Mouse (Mus musculus): ENCODE measurements around the gene 1110057P08Rik. TPM values are rescaled to one million over a fixed set of nuclear protein-coding genes. Genes with fewer than 3 reads are reported as not detected.
"Not testable (repeated sequence)": the region's sequence is repeated elsewhere in the genome, so short reads cannot be mapped to it uniquely, and the experiment has no call there.

Gene 1110057P08Rik
- total RNA-seq (2012; rRNA removed), result not detected in 2 replicates

GRCm38 (mm10) chr16:89174435-89174834, at the start of gene 1110057P08Rik:
Gene 1110057P08Rik, plus strand, starts transcription at chr16:89174735.
- H3K36me3 ChIP-seq (ENCODE audit: control insufficient read depth, insufficient read depth, low read length, poor library complexity, severe bottlenecking), result no peaks in the 10 kb centered on the region
- H3K4me1 ChIP-seq (ENCODE audit: control insufficient read depth in 2 of 2, insufficient read depth in 2 of 2, low read length in 2 of 2, poor library complexity in 1 of 2), result no peaks in the 10 kb centered on the region
- no peaks in the 10 kb centered on the region for H3K9me3 ChIP-seq (ENCODE audit: control insufficient read depth, insufficient read depth, low read depth, low read length)
- in situ Hi-C loops (cut with MboI; ENCODE audit: low sequenced_read_pairs in 2 of 2, unreplicated experiment in 2 of 2), result no loop called here
- H3K4me3 ChIP-seq (ENCODE audit: insufficient read depth in 1 of 2, low read depth in 1 of 2, low read length in 2 of 2, poor library complexity in 1 of 2, severe bottlenecking in 1 of 2), result no peak within 1 kb of the TSS
- H3K9ac ChIP-seq (ENCODE audit: insufficient read depth, low read depth, low read length, poor library complexity, severe bottlenecking), result no peak within 1 kb of the TSS
- no peak for TF ChIP-seq ZC3H11A (IDR thresholded peaks at IDR 0.05; ENCODE audit: borderline replicate concordance, low read depth, low read length)
- no peak for TF ChIP-seq ZNF384 (IDR thresholded peaks at IDR 0.05; ENCODE audit: low read depth, low read length)
- TF ChIP-seq MAFK (IDR thresholded peaks at IDR 0.05; ENCODE audit: insufficient read depth, low read depth, low read length), result no peak
- DNase-seq (ENCODE audit: low read depth, low spot score), result no peak
- H3K27ac ChIP-seq (ENCODE audit: insufficient read depth, low read depth, low read length, poor library complexity, severe bottlenecking), result no peak within 1 kb of the TSS

GRCm38 (mm10) chr16:89140551-89140950, 34.0 kb upstream of the 1110057P08Rik start, which contains the start of gene Gm6358:
Gene Gm6358, plus strand, starts transcription at chr16:89140851.
- in situ Hi-C loops (cut with MboI; ENCODE audit: low sequenced_read_pairs in 2 of 2, unreplicated experiment in 2 of 2), result no loop called here
- TF ChIP-seq ZNF384 (IDR thresholded peaks at IDR 0.05; ENCODE audit: low read depth, low read length), result no peak
- no peak for DNase-seq (ENCODE audit: low read depth, low spot score)

GRCm38 (mm10) chr16:89150786-89151185, 23.7 kb upstream of the 1110057P08Rik start, which contains the start of gene Gm10061:
Gene Gm10061, plus strand, starts transcription at chr16:89151086.
- in situ Hi-C loops (cut with MboI; ENCODE audit: low sequenced_read_pairs in 2 of 2, unreplicated experiment in 2 of 2), result no loop called here
- H3K9ac ChIP-seq (ENCODE audit: insufficient read depth, low read depth, low read length, poor library complexity, severe bottlenecking), result no peak within 1 kb of the TSS
- H3K27ac ChIP-seq (ENCODE audit: insufficient read depth, low read depth, low read length, poor library complexity, severe bottlenecking), result no peak within 1 kb of the TSS
- H3K36me3 ChIP-seq (ENCODE audit: control insufficient read depth, insufficient read depth, low read length, poor library complexity, severe bottlenecking), result no peaks in the 10 kb centered on the region
- no peak within 1 kb of the TSS for H3K4me3 ChIP-seq (ENCODE audit: insufficient read depth in 1 of 2, low read depth in 1 of 2, low read length in 2 of 2, poor library complexity in 1 of 2, severe bottlenecking in 1 of 2)
- no peak for DNase-seq (ENCODE audit: low read depth, low spot score)
- H3K4me1 ChIP-seq (ENCODE audit: control insufficient read depth in 2 of 2, insufficient read depth in 2 of 2, low read length in 2 of 2, poor library complexity in 1 of 2), result no peaks in the 10 kb centered on the region
- no peaks in the 10 kb centered on the region for H3K9me3 ChIP-seq (ENCODE audit: control insufficient read depth, insufficient read depth, low read depth, low read length)
- no peak for TF ChIP-seq CHD2 (IDR thresholded peaks at IDR 0.05; ENCODE audit: low read depth, low read length)
- TF ChIP-seq ZC3H11A (IDR thresholded peaks at IDR 0.05; ENCODE audit: borderline replicate concordance, low read depth, low read length), result no peak
- no peak for TF ChIP-seq HCFC1 (IDR thresholded peaks at IDR 0.05; ENCODE audit: borderline replicate concordance, insufficient read depth, low read length)
- TF ChIP-seq ZNF384 (IDR thresholded peaks at IDR 0.05; ENCODE audit: low read depth, low read length), result no peak
- no peak for TF ChIP-seq MAFK (IDR thresholded peaks at IDR 0.05; ENCODE audit: insufficient read depth, low read depth, low read length)

More at GRCm38 (mm10) chr16:89140551-89140950, 34.0 kb upstream of the 1110057P08Rik start, which contains the start of gene Gm6358:
- Histone ChIP-seq H3K9me3 (ENCODE audit: control insufficient read depth, insufficient read depth, low read depth, low read length) (no peaks in the 10 kb centered on the region), H3K4me1 (ENCODE audit: control insufficient read depth in 2 of 2, insufficient read depth in 2 of 2, low read length in 2 of 2, poor library complexity in 1 of 2) (no peaks in the 10 kb centered on the region), H3K36me3 (ENCODE audit: control insufficient read depth, insufficient read depth, low read length, poor library complexity, severe bottlenecking) (no peaks in the 10 kb centered on the region), H3K27ac (ENCODE audit: insufficient read depth, low read depth, low read length, poor library complexity, severe bottlenecking) (no peak within 1 kb of the TSS), H3K4me3 (ENCODE audit: insufficient read depth in 1 of 2, low read depth in 1 of 2, low read length in 2 of 2, poor library complexity in 1 of 2, severe bottlenecking in 1 of 2) (no peak within 1 kb of the TSS), H3K9ac (ENCODE audit: insufficient read depth, low read depth, low read length, poor library complexity, severe bottlenecking) (no peak within 1 kb of the TSS)

GRCm38 (mm10) chr16:89157652-89158051, 16.9 kb upstream of the 1110057P08Rik start, which contains the start of gene Gm9789:
Gene Gm9789, plus strand, starts transcription at chr16:89157952.
- TF ChIP-seq MAFK (IDR thresholded peaks at IDR 0.05; ENCODE audit: insufficient read depth, low read depth, low read length), result no peak
- no peak for TF ChIP-seq HCFC1 (IDR thresholded peaks at IDR 0.05; ENCODE audit: borderline replicate concordance, insufficient read depth, low read length)
- TF ChIP-seq ZNF384 (IDR thresholded peaks at IDR 0.05; ENCODE audit: low read depth, low read length), result no peak
- TF ChIP-seq ZC3H11A (IDR thresholded peaks at IDR 0.05; ENCODE audit: borderline replicate concordance, low read depth, low read length), result no peak
- TF ChIP-seq CHD2 (IDR thresholded peaks at IDR 0.05; ENCODE audit: low read depth, low read length), result no peak
- Histone ChIP-seq H3K9ac (ENCODE audit: insufficient read depth, low read depth, low read length, poor library complexity, severe bottlenecking) (no peak within 1 kb of the TSS), H3K36me3 (ENCODE audit: control insufficient read depth, insufficient read depth, low read length, poor library complexity, severe bottlenecking) (no peaks in the 10 kb centered on the region), H3K4me3 (ENCODE audit: insufficient read depth in 1 of 2, low read depth in 1 of 2, low read length in 2 of 2, poor library complexity in 1 of 2, severe bottlenecking in 1 of 2) (no peak within 1 kb of the TSS), H3K27ac (ENCODE audit: insufficient read depth, low read depth, low read length, poor library complexity, severe bottlenecking) (no peak within 1 kb of the TSS), H3K4me1 (ENCODE audit: control insufficient read depth in 2 of 2, insufficient read depth in 2 of 2, low read length in 2 of 2, poor library complexity in 1 of 2) (no peaks in the 10 kb centered on the region), H3K9me3 (ENCODE audit: control insufficient read depth, insufficient read depth, low read depth, low read length) (no peaks in the 10 kb centered on the region)
- no peak for DNase-seq (ENCODE audit: low read depth, low spot score)
- in situ Hi-C loops (cut with MboI; ENCODE audit: low sequenced_read_pairs in 2 of 2, unreplicated experiment in 2 of 2), result no loop called here

- H3K9ac ChIP-seq (ENCODE audit: insufficient read depth, low read depth, low read length, poor library complexity, severe bottlenecking); H3K4me3 ChIP-seq (ENCODE audit: insufficient read depth in 1 of 2, low read depth in 1 of 2, low read length in 2 of 2, poor library complexity in 1 of 2, severe bottlenecking in 1 of 2); in situ Hi-C loops (cut with MboI; ENCODE audit: low sequenced_read_pairs in 2 of 2, unreplicated experiment in 2 of 2); H3K27ac ChIP-seq (ENCODE audit: insufficient read depth, low read depth, low read length, poor library complexity, severe bottlenecking); H3K9me3 ChIP-seq (ENCODE audit: control insufficient read depth, insufficient read depth, low read depth, low read length); DNase-seq (ENCODE audit: low read depth, low spot score); H3K4me1 ChIP-seq (ENCODE audit: control insufficient read depth in 2 of 2, insufficient read depth in 2 of 2, low read length in 2 of 2, poor library complexity in 1 of 2); H3K36me3 ChIP-seq (ENCODE audit: control insufficient read depth, insufficient read depth, low read length, poor library complexity, severe bottlenecking): not testable (repeated sequence)
Observed at GRCm38 (mm10) chr16:89169190-89169589, 5.3 kb upstream of the 1110057P08Rik start, which contains the start of gene Gm7735. Gene Gm7735, plus strand, starts transcription at chr16:89169490.

Measured in ES-E14 (cell line).